ENCODE assay signal across 29 mouse cellular contexts in the genomic region with DNA sequence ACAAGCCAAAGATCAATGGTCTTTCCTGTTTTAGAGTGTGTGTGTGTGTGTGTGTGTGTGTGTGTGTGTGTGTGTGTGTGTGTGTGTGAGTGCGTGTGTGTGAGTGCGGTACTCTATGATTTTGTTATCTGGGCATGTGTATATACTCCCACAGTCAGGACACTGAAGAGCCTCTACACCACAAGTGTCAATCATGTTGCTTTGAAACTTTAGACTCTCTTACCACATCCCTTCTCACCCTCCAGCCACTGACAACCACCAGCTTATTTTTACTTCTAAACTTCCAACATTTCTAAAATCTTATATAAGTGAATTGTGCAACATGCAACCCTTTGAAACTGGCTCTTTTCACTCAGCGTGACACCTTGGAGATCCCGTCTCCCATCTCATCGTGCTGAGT.
"Had no signal": no experiment of that assay in that cellular context is flagged by ENCODE, and none has a peak within 500 bp of the region (broad histone marks: within the 10 kb centered on the region; RNA-seq: fewer than 3 reads in every experiment).

No protein-coding gene starts in this region.

- H3K27me3 ChIP-seq: limb, embryonic 12.5 days; limb, embryonic 13.5 days; limb, embryonic 15.5 days; liver, embryonic 12.5 days; liver, embryonic 13.5 days; liver, embryonic 15.5 days; lung, embryonic 15.5 days; megakaryocyte, embryonic 14.5 days; midbrain, embryonic 12.5 days; midbrain, embryonic 13.5 days; midbrain, embryonic 15.5 days; neural tube, embryonic 12.5 days had no signal

- H3K36me3 ChIP-seq: limb, embryonic 10.5 days; limb, embryonic 12.5 days; limb, embryonic 13.5 days; limb, embryonic 15.5 days; liver, embryonic 12.5 days; liver, embryonic 13.5 days; liver, embryonic 15.5 days; lung, embryonic 15.5 days; midbrain, embryonic 10.5 days; midbrain, embryonic 12.5 days; midbrain, embryonic 13.5 days; midbrain, embryonic 15.5 days; neural tube, embryonic 12.5 days had no signal

- DNase-seq: left cerebral cortex, postnatal 4 days; liver; liver, embryonic 13.5 days; liver, postnatal 0 days; lung, adult 18-20 months; lung, adult 2 months; lung, embryonic 14.5 days; lung, postnatal 10 days; lung, postnatal 14 days; lung, postnatal 36 days; lung, postnatal 4 days; midbrain, embryonic 14.5 days had no signal

- H3K4me3 ChIP-seq: limb, embryonic 10.5 days; limb, embryonic 12.5 days; limb, embryonic 13.5 days; limb, embryonic 15.5 days; liver, embryonic 12.5 days; liver, embryonic 13.5 days; liver, embryonic 15.5 days; lung, embryonic 15.5 days; megakaryocyte, embryonic 14.5 days; midbrain, embryonic 10.5 days; midbrain, embryonic 12.5 days; midbrain, embryonic 13.5 days; midbrain, embryonic 15.5 days; neural tube, embryonic 12.5 days had no signal

- ATAC-seq: liver, embryonic 12.5 days; liver, postnatal 0 days; lung, postnatal 0 days; midbrain, embryonic 13.5 days; midbrain, embryonic 15.5 days; midbrain, embryonic 16.5 days had no signal

- H3K4me2 ChIP-seq: limb, embryonic 12.5 days; limb, embryonic 13.5 days; limb, embryonic 15.5 days; liver, embryonic 11.5 days; liver, embryonic 12.5 days; liver, embryonic 13.5 days; liver, embryonic 15.5 days; lung, embryonic 14.5 days; lung, embryonic 15.5 days; midbrain, embryonic 11.5 days; midbrain, embryonic 12.5 days; midbrain, embryonic 13.5 days; midbrain, embryonic 15.5 days; neural tube, embryonic 12.5 days had no signal
